Mouse (Mus musculus) embryonic facial prominence, embryonic 14.5 days (tissue): ENCODE measurements around the gene Igfbpl1. TPM values are rescaled to one million over a fixed set of nuclear protein-coding genes. Genes with fewer than 3 reads are reported as not detected.

Experiments used
- ATAC-seq: fragments of 200-750 bp; cut with Nextera tagmentation; 2 replicates; pipeline ENCODE4 v1.8.0; 2017; ENCODE audit warnings: low read depth, moderate number of reproducible peaks, moderate TSS enrichment
- DNase-seq: peaks from one replicate; pipeline ENCODE4 v3.0.0-alpha.2; 2015; ENCODE audit warnings: low spot score
- H3K27ac ChIP-seq: fragments of 300-500 bp; sonication (generic); replicated peaks from 2 replicates; pipeline ENCODE4 v1.5.1; 2014; ENCODE audit warnings: low read depth, mild to moderate bottlenecking, low read length, moderate library complexity
- H3K27me3 ChIP-seq: fragments of 300-500 bp; sonication (generic); replicated peaks from 2 replicates; pipeline ENCODE4 v1.6.1; 2014; ENCODE audit warnings: low read length; ENCODE audit not compliant: control insufficient read depth, insufficient read depth
- H3K36me3 ChIP-seq: fragments of 300-500 bp; sonication (generic); 2 replicates; pipeline ENCODE4 v1.6.1; 2014; ENCODE audit warnings: low read length, mixed read lengths; ENCODE audit not compliant: control insufficient read depth, insufficient read depth
- H3K4me1 ChIP-seq: fragments of 300-500 bp; sonication (generic); 2 replicates; pipeline ENCODE4 v1.6.1; 2014; ENCODE audit warnings: antibody characterized with exemption, low read length; ENCODE audit not compliant: control insufficient read depth, insufficient read depth
- H3K4me2 ChIP-seq: fragments of 300-500 bp; sonication (generic); 2 replicates; pipeline ENCODE4 v1.6.1; 2014; ENCODE audit warnings: low read depth, mild to moderate bottlenecking, low read length, moderate library complexity, mixed read lengths
- H3K4me3 ChIP-seq: fragments of 300-500 bp; sonication (generic); 2 replicates; pipeline ENCODE4 v1.5.1; 2014; ENCODE audit warnings: low read depth, mild to moderate bottlenecking, low read length
- H3K9ac ChIP-seq: fragments of 300-500 bp; sonication (generic); 2 replicates; pipeline ENCODE4 v1.6.1; 2014; ENCODE audit warnings: low read depth, mild to moderate bottlenecking, low read length, moderate library complexity, mixed read lengths
- H3K9me3 ChIP-seq: fragments of 300-500 bp; sonication (generic); 2 replicates; pipeline ENCODE4 v1.6.1; 2016; ENCODE audit warnings: low read length; ENCODE audit not compliant: control insufficient read depth
- WGBS: fragments of 180-500 bp; shearing (Covaris S2); extraction: QIAGEN DNeasy Blood & Tissue Kit; methylation state at CpG from one replicate; pipeline ENCODE4 v1.1.7; 2014; 5-methylcytosine and 5-hydroxymethylcytosine counted together
- polyA plus RNA-seq: library from polyadenylated mRNA; unstranded; fragments of >200 nt; fragmentation: Nextera tagmentation; extraction: Ambion mirVana; gene quantifications from 2 replicates; pipeline ENCODE4 v1.2.1, GENCODE M21; 2014

Gene Igfbpl1
- 0.71 and 0.92 TPM in 2 replicates for polyA plus RNA-seq

- Histone ChIP-seq H3K27me3 (peaks cover 82% of the 10 kb centered on the region), H3K4me1 (no peaks in the 10 kb centered on the region), H3K36me3 (no peaks in the 10 kb centered on the region), H3K27ac (no peak within 1 kb of the TSS), H3K9me3 (no peaks in the 10 kb centered on the region), H3K4me2 (peak within 1 kb of the TSS; percentile 73), H3K4me3 (peak within 1 kb of the TSS; percentile 44), H3K9ac (peak within 1 kb of the TSS; percentile 25; the same call in 1 of the 2 replicates)
- 4% methylated on average over 31 of the region's 91 CpGs for WGBS
- DNase-seq, result peak; percentile 22
- no peak; the same call in 1 of the 2 replicates for ATAC-seq
Observed at GRCm38 (mm10) chr4:45826275-45827040, at the start of gene Igfbpl1. Igfbpl1 (minus strand) TSS chr4:45826923.

- H3K36me3 ChIP-seq, result no peaks in the 10 kb centered on the region
- no peaks in the 10 kb centered on the region for H3K9me3 ChIP-seq
- 100% methylated on average over 1 of the region's 2 CpGs for WGBS
- 0 out of 2 replicates have a peak, but pooled peaks cover 9% of the 10 kb centered on the region for H3K4me1 ChIP-seq
- no peaks in the 10 kb centered on the region for H3K27me3 ChIP-seq
- no peak overlapping the region for H3K4me2 ChIP-seq
- DNase-seq (no peak), ATAC-seq (no peak)
- no peak overlapping the region for H3K9ac ChIP-seq
- no peak overlapping the region for H3K27ac ChIP-seq
- H3K4me3 ChIP-seq, result no peak overlapping the region
Observed at GRCm38 (mm10) chr4:45872147-45872546, 45.4 kb upstream of the Igfbpl1 start.

GRCm38 (mm10) chr4:45869021-45869815, 42.5 kb upstream of the Igfbpl1 start:
- 0 out of 2 replicates have a peak, but pooled peaks cover 9% of the 10 kb centered on the region for H3K4me1 ChIP-seq
- peak overlapping the region; percentile 5 for H3K4me3 ChIP-seq
- WGBS, result 15% methylated on average over 24 of the region's 24 CpGs
- H3K27ac ChIP-seq, result no peak overlapping the region
- H3K9me3 ChIP-seq, result no peaks in the 10 kb centered on the region
- no peaks in the 10 kb centered on the region for H3K36me3 ChIP-seq
- DNase-seq (no peak), ATAC-seq (0 out of 2 replicates have a peak, but pooled peaks have one; percentile 37)
- 0 out of 2 replicates have a peak overlapping the region, but pooled peaks have one; percentile 39 for H3K9ac ChIP-seq
- no peaks in the 10 kb centered on the region for H3K27me3 ChIP-seq
- H3K4me2 ChIP-seq, result peak overlapping the region; percentile 46

DNA sequence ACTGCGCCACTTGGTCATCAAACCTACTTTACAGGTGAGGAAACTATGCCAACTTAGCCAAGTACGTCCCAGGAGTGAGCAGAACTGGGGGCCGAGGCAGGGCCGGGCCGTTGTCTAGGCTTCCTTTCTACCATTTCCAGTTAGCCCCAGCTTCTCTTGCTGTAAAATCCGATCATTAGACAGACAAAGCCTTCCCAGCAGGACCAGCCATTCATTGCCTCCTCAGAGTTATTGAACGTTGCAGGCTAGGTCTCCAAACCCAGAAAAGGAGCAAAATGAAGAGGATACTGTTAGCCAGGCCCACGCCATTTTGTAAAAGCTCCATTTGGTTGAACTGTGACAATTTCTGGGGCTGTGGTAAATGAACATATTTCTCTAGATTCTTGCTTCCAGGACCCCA, 40.7 kb upstream of the Igfbpl1 start:
- Histone ChIP-seq H3K27me3 (no peaks in the 10 kb centered on the region), H3K36me3 (no peaks in the 10 kb centered on the region), H3K4me2 (no peak overlapping the region), H3K4me1 (0 out of 2 replicates have a peak, but pooled peaks cover 9% of the 10 kb centered on the region), H3K9me3 (no peaks in the 10 kb centered on the region), H3K9ac (no peak overlapping the region), H3K27ac (no peak overlapping the region), H3K4me3 (no peak overlapping the region)
- ATAC-seq, result no peak
- 77% methylated on average over 8 of the region's 8 CpGs for WGBS
- no peak for DNase-seq

DNA sequence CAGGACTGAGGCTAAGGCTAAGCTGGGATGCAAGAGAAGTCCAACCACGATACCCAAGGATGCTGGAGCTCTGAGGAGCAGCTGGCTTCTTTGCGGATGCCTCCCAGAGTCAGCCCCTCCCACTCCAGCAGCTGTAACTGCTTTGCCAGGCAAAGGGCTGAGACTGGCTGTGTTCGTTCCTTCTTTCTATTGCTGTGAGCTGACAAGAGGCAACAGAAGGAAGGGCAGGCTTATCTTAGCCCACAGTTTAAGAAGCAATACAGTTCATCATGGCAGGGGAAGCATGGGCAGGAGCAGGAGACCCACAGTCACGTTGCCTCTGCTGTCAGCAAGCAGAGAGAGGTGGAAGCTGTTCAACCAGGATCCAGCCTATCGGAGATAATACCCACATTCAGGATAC, 34.4 kb upstream of the Igfbpl1 start:
- Histone ChIP-seq H3K27ac (no peak overlapping the region), H3K9me3 (no peaks in the 10 kb centered on the region), H3K4me3 (no peak overlapping the region), H3K27me3 (no peaks in the 10 kb centered on the region), H3K36me3 (no peaks in the 10 kb centered on the region), H3K4me2 (no peak overlapping the region), H3K9ac (no peak overlapping the region), H3K4me1 (no peaks in the 10 kb centered on the region)
- 51% methylated on average over 5 of the region's 5 CpGs for WGBS
- no peak for ATAC-seq
- peak; percentile 11 for DNase-seq

- DNase-seq (peak; percentile 75), ATAC-seq (peak; percentile 68; the same call in 1 of the 2 replicates)
- Histone ChIP-seq H3K27me3 (no peaks in the 10 kb centered on the region), H3K4me1 (no peaks in the 10 kb centered on the region), H3K9ac (no peak overlapping the region), H3K4me3 (no peak overlapping the region), H3K27ac (no peak overlapping the region), H3K9me3 (no peaks in the 10 kb centered on the region), H3K4me2 (no peak overlapping the region), H3K36me3 (no peaks in the 10 kb centered on the region)
- 45% methylated on average over 19 of the region's 19 CpGs for WGBS
Observed at GRCm38 (mm10) chr4:45855803-45856424, 29.2 kb upstream of the Igfbpl1 start.

DNA sequence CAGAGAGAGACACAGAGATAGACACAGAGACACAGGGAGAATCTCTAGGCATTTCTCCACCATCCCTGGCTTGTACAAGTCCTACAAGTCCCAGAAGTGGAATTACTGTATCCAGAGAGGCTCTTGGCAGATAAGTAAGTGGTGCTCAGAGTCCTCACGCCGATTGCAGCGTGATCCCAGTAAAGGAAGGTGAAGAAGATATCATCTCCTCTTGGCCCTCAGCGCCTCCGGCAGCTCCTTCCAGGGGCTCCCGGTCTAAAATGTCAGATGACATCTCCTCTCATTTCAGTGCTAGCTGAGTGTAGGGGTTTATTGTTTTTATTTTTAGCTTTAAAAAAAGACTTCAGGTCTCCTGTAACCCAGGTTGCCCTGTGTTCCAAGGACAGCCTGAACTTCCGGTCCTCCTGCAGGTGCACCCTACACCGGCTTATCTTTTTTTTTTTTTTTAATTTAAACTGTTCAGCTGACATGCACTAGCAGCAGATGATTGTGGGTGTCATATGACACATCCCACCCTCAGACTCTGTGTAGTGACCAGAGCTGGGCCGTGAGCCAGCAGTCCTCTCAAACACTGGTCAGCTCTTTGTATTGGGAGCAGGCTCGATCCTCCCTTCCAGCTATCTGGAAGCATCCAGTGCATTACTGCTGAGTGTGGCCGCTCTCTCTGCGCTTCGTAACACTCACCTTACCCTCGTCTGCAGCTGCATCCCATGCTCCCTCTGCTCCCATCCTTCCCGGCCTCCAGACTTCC, 26.9 kb upstream of the Igfbpl1 start:
- ATAC-seq, result no peak
- WGBS, result 62% methylated on average over 15 of the region's 15 CpGs
- H3K9ac ChIP-seq, result no peak overlapping the region

DNA sequence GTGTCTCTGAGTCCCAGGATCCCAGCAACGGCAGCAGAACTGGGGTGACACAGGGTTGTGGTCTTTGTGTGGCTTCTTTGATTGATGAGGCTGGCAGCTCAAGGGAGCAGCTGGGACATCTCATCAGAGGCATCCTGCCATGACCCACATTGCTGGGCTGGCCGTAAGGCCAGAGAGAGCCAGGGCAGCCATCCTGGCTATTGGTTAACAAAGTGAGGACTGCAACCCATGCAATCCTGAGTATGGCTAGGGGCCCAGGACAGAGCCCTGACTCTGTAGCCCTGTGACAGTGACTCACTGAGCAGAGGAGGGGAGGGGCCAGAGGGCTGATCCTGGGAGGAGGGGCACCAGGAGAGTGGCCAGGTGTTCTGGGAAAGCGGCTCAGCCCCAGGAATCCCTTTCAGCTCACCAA, 24.9 kb upstream of the Igfbpl1 start:
- 35% methylated on average over 3 of the region's 3 CpGs for WGBS
- no peaks in the 10 kb centered on the region for H3K9me3 ChIP-seq
- H3K4me1 ChIP-seq, result no peaks in the 10 kb centered on the region
- no peak for DNase-seq
- no peak overlapping the region for H3K27ac ChIP-seq
- H3K27me3 ChIP-seq, result no peaks in the 10 kb centered on the region
- ATAC-seq, result no peak
- no peak overlapping the region for H3K4me3 ChIP-seq
- H3K4me2 ChIP-seq, result no peak overlapping the region
- H3K36me3 ChIP-seq, result no peaks in the 10 kb centered on the region
- no peak overlapping the region for H3K9ac ChIP-seq

More for the DNA sequence above, 26.9 kb upstream of the Igfbpl1 start:
- no peak overlapping the region for H3K4me2 ChIP-seq
- H3K4me3 ChIP-seq, result no peak overlapping the region
- no peak overlapping the region for H3K27ac ChIP-seq
- no peak for DNase-seq
- H3K4me1 ChIP-seq, result no peaks in the 10 kb centered on the region
- H3K9me3 ChIP-seq, result no peaks in the 10 kb centered on the region
- no peaks in the 10 kb centered on the region for H3K27me3 ChIP-seq
- H3K36me3 ChIP-seq, result no peaks in the 10 kb centered on the region
